In the genomic region with DNA sequence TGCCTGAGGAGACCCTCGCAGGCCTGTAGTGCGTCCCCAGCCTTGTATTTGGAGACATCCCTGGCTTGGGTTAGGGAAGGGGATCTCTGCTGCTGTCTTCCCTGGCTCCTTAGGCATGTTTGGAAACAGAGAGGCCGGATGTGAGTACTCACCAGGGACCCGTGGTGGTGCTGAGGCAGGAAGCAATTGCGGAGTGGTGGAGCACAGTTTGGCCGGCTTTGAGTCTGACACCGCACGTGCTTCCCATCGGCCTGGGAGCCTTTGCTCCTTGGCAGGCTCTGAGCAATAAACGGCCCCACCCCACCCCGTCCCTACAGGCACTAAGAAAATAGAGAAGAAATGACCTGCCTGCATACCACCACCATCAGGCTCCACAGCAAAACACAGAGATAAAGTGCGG, we compare ENCODE assay signal across 14 mouse cellular contexts. TPM values are rescaled to one million over a fixed set of nuclear protein-coding genes. Genes with fewer than 3 reads are reported as not detected.
DNase-seq lines count a peak whose midpoint lies in the region; ATAC-seq lines count a peak whose summit lies in the region.
"Had no signal": no experiment of that assay in that cellular context is flagged by ENCODE, and none has a peak within 500 bp of the region (broad histone marks: within the 10 kb centered on the region; RNA-seq: fewer than 3 reads in every experiment).

No protein-coding gene starts in this region.

- no peaks in the 10 kb centered on the region for H3K9me3 ChIP-seq in heart, embryonic 12.5 days (replicated peaks)
- H3K9me3 ChIP-seq in neural tube, embryonic 13.5 days: no peaks in the 10 kb centered on the region
- H3K9me3 ChIP-seq in neural tube, embryonic 15.5 days (replicated peaks): no peaks in the 10 kb centered on the region
- H3K9me3 ChIP-seq: forebrain, embryonic 15.5 days; G1E; neural tube, embryonic 12.5 days had no signal

- WGBS in heart, embryonic 12.5 days: 57% methylated on average over 12 of the region's 12 CpGs
- WGBS in neural tube, embryonic 13.5 days: 66% methylated on average over 12 of the region's 12 CpGs
- 61% methylated on average over 12 of the region's 12 CpGs for WGBS in neural tube, embryonic 15.5 days

- H3K4me3 ChIP-seq in heart, embryonic 12.5 days: no peak overlapping the region
- H3K4me3 ChIP-seq in neural tube, embryonic 13.5 days: no peak overlapping the region
- no peak overlapping the region for H3K4me3 ChIP-seq in neural tube, embryonic 15.5 days (replicated peaks)
- H3K4me3 ChIP-seq: forebrain, embryonic 15.5 days; neural tube, embryonic 12.5 days had no signal

- H3K4me1 ChIP-seq in heart, embryonic 12.5 days (replicated peaks): peaks cover 36% of the 10 kb centered on the region
- H3K4me1 ChIP-seq in neural tube, embryonic 13.5 days (replicated peaks): peaks cover 17% of the 10 kb centered on the region
- peaks cover 15% of the 10 kb centered on the region for H3K4me1 ChIP-seq in neural tube, embryonic 15.5 days
- H3K4me1 ChIP-seq: forebrain, embryonic 15.5 days; neural tube, embryonic 12.5 days had no signal

- ATAC-seq in heart, embryonic 12.5 days (ENCODE audit: insufficient number of reproducible peaks, low FRiP score): no peak
- ATAC-seq in neural tube, embryonic 13.5 days (ENCODE audit: low read depth): no peak
- ATAC-seq in neural tube, embryonic 15.5 days (ENCODE audit: low FRiP score): no peak
- ATAC-seq: forebrain, embryonic 15.5 days had no signal

- peaks cover 58% of the 10 kb centered on the region for H3K36me3 ChIP-seq in heart, embryonic 12.5 days
- H3K36me3 ChIP-seq in neural tube, embryonic 13.5 days: no peaks in the 10 kb centered on the region
- no peaks in the 10 kb centered on the region for H3K36me3 ChIP-seq in neural tube, embryonic 15.5 days
- H3K36me3 ChIP-seq: forebrain, embryonic 15.5 days; G1E; neural tube, embryonic 12.5 days had no signal

- no peaks in the 10 kb centered on the region for H3K27me3 ChIP-seq in heart, embryonic 12.5 days (replicated peaks)
- H3K27me3 ChIP-seq in neural tube, embryonic 13.5 days: no peaks in the 10 kb centered on the region; the same call in none of the 2 replicates
- no peaks in the 10 kb centered on the region for H3K27me3 ChIP-seq in neural tube, embryonic 15.5 days (replicated peaks)
- H3K27me3 ChIP-seq: forebrain, embryonic 15.5 days; neural tube, embryonic 12.5 days had no signal

- DNase-seq in heart, adult 11 months: peak; percentile 99
- no peak for DNase-seq in neural tube, embryonic 10.5 days (ENCODE audit: extremely low spot score, low spot score)
- peak; percentile 54 to 63 for DNase-seq in heart, postnatal 36 days
- no peak for DNase-seq in spleen, postnatal 36 days (ENCODE audit: low spot score in 2 of 2)
- no peak for DNase-seq in cerebellum, postnatal 36 days
- DNase-seq: adrenal gland, adult 8-10 months; cerebellum, adult 9-11 months had no signal

- H3K4me2 ChIP-seq in heart, embryonic 12.5 days: no peak overlapping the region
- H3K4me2 ChIP-seq in neural tube, embryonic 13.5 days: no peak overlapping the region
- no peak overlapping the region for H3K4me2 ChIP-seq in neural tube, embryonic 15.5 days
- H3K4me2 ChIP-seq: forebrain, embryonic 15.5 days; neural tube, embryonic 12.5 days had no signal

- H3K27ac ChIP-seq in heart, embryonic 12.5 days (ENCODE audit: poor library complexity, severe bottlenecking): no peak overlapping the region
- no peak overlapping the region for H3K27ac ChIP-seq in neural tube, embryonic 13.5 days (replicated peaks)
- H3K27ac ChIP-seq in neural tube, embryonic 15.5 days (replicated peaks): peak overlapping the region; percentile 48; the same call in 1 of the 2 replicates
- H3K27ac ChIP-seq: forebrain, embryonic 15.5 days; neural tube, embryonic 12.5 days had no signal

- no peak overlapping the region for H3K9ac ChIP-seq in heart, embryonic 12.5 days
- H3K9ac ChIP-seq in neural tube, embryonic 13.5 days: peak overlapping the region; percentile 1; the same call in 1 of the 2 replicates
- no peak overlapping the region for H3K9ac ChIP-seq in neural tube, embryonic 15.5 days (replicated peaks)
- H3K9ac ChIP-seq: forebrain, embryonic 15.5 days; neural tube, embryonic 12.5 days had no signal

- intact Hi-C loops in heart, postnatal 36 days (cut with DNase I): no loop called here

RNA-seq across cellular contexts. Expression of a gene that starts 18.0 kb away (rescaled TPM):
- 32.5 and 35.9 TPM in 2 replicates for polyA plus RNA-seq in heart, embryonic 12.5 days (2016; fragmentation: Nextera tagmentation; extraction: Ambion mirVana)
- 6.0 and 6.5 TPM in 2 replicates for polyA plus RNA-seq in neural tube, embryonic 13.5 days (2015; fragmentation: Nextera tagmentation; extraction: Ambion mirVana)
- 10 to 100 TPM; 14.7 to 16.7 TPM for total RNA-seq in heart, postnatal 36 days (2021)
- polyA plus RNA-seq in neural tube, embryonic 15.5 days (2015; fragmentation: Nextera tagmentation; extraction: Ambion mirVana): 10.5 and 13.1 TPM in 2 replicates
- total RNA-seq: megakaryocyte progenitor cell, adult 5-6 weeks had no signal
- polyA plus RNA-seq: G1E had no signal

RNA-seq across cellular contexts. Expression of a gene that starts 18.3 kb away (rescaled TPM):
- 0.84 and 1.5 TPM in 2 replicates for polyA plus RNA-seq in heart, embryonic 12.5 days (2016; fragmentation: Nextera tagmentation; extraction: Ambion mirVana)
- polyA plus RNA-seq in neural tube, embryonic 13.5 days (2015; fragmentation: Nextera tagmentation; extraction: Ambion mirVana): 0.28 TPM in 1 of 2 replicates, not detected in the other
- not detected for total RNA-seq in heart, postnatal 36 days (2021)
- 0.28 and 0.40 TPM in 2 replicates for polyA plus RNA-seq in neural tube, embryonic 15.5 days (2015; fragmentation: Nextera tagmentation; extraction: Ambion mirVana)
- total RNA-seq: G1E; megakaryocyte progenitor cell, adult 5-6 weeks had no signal
- polyA plus RNA-seq: forebrain, embryonic 15.5 days; G1E; neural tube, embryonic 12.5 days had no signal

RNA-seq across cellular contexts. Expression of a gene that starts 45.4 kb away (rescaled TPM):
- 10.2 and 10.5 TPM in 2 replicates for polyA plus RNA-seq in heart, embryonic 12.5 days (2016; fragmentation: Nextera tagmentation; extraction: Ambion mirVana)
- polyA plus RNA-seq in neural tube, embryonic 13.5 days (2015; fragmentation: Nextera tagmentation; extraction: Ambion mirVana): 2.9 TPM in 2 replicates
- total RNA-seq in heart, postnatal 36 days (2021): 10 to 100 TPM; 10.0 to 11.1 TPM
- 2.2 and 3.2 TPM in 2 replicates for polyA plus RNA-seq in neural tube, embryonic 15.5 days (2015; fragmentation: Nextera tagmentation; extraction: Ambion mirVana)

RNA-seq across cellular contexts. Expression of a gene that starts 54.5 kb away (rescaled TPM):
- polyA plus RNA-seq in heart, embryonic 12.5 days (2016; fragmentation: Nextera tagmentation; extraction: Ambion mirVana): 58.2 and 65.0 TPM in 2 replicates
- polyA plus RNA-seq in neural tube, embryonic 13.5 days (2015; fragmentation: Nextera tagmentation; extraction: Ambion mirVana): 80.2 and 85.5 TPM in 2 replicates
- 10 to 100 TPM; 55.1 to 60.7 TPM for total RNA-seq in heart, postnatal 36 days (2021)
- 73.7 and 77.5 TPM in 2 replicates for polyA plus RNA-seq in neural tube, embryonic 15.5 days (2015; fragmentation: Nextera tagmentation; extraction: Ambion mirVana)

Comparison
In these comparisons a context has a peak if more than half of its experiments do, and no peak if none do; other contexts are left out.
1. DNase-seq: peak in heart, adult 11 months (single experiment) and heart, postnatal 36 days (2 of 2); none in neural tube, embryonic 10.5 days (single experiment), spleen, postnatal 36 days (0 of 2) and cerebellum, postnatal 36 days (0 of 2).